Mouse (Mus musculus) liver, embryonic 12.5 days (tissue): ENCODE measurements around the gene Mrps18a. TPM values are rescaled to one million over a fixed set of nuclear protein-coding genes. Genes with fewer than 3 reads are reported as not detected.

Source experiments
- ATAC-seq: fragments of 200-750 bp; cut with Nextera tagmentation; 2 replicates; pipeline ENCODE4 v1.8.0; 2017; ENCODE audit warnings: moderate number of reproducible peaks, mild to moderate bottlenecking, moderate library complexity
- H3K27ac ChIP-seq: fragments of 300-500 bp; sonication (generic); 2 replicates; pipeline ENCODE4 v1.5.1; 2016; ENCODE audit warnings: mild to moderate bottlenecking
- H3K27me3 ChIP-seq: fragments of 300-500 bp; sonication (generic); replicated peaks from 2 replicates; pipeline ENCODE4 v1.6.1; 2016; ENCODE audit warnings: mild to moderate bottlenecking, moderate library complexity
- H3K36me3 ChIP-seq: fragments of 300-500 bp; sonication (generic); 2 replicates; pipeline ENCODE4 v1.6.1; 2016; ENCODE audit warnings: mild to moderate bottlenecking, moderate library complexity
- H3K4me1 ChIP-seq: fragments of 300-500 bp; sonication (generic); 2 replicates; pipeline ENCODE4 v1.6.1; 2016
- H3K4me2 ChIP-seq: fragments of 300-500 bp; sonication (generic); 2 replicates; pipeline ENCODE4 v1.6.1; 2016; ENCODE audit warnings: mild to moderate bottlenecking, moderate library complexity
- H3K4me3 ChIP-seq: fragments of 300-500 bp; sonication (generic); 2 replicates; pipeline ENCODE4 v1.5.1; 2016; ENCODE audit warnings: mild to moderate bottlenecking, moderate library complexity
- H3K9ac ChIP-seq: fragments of 300-500 bp; sonication (generic); 2 replicates; pipeline ENCODE4 v1.6.1; 2016; ENCODE audit warnings: mild to moderate bottlenecking, moderate library complexity
- H3K9me3 ChIP-seq: fragments of 300-500 bp; sonication (generic); replicated peaks from 2 replicates; pipeline ENCODE4 v1.6.1; 2016; ENCODE audit warnings: mild to moderate bottlenecking, moderate library complexity
- WGBS: fragments of 180-500 bp; shearing (Covaris S2); methylation state at CpG from one replicate; pipeline ENCODE4 v1.1.7; 2016; ENCODE audit not compliant: insufficient replicate concordance; 5-methylcytosine and 5-hydroxymethylcytosine counted together
- polyA plus RNA-seq: library from polyadenylated mRNA; unstranded; fragments of >200 nt; fragmentation: Nextera tagmentation; extraction: Ambion mirVana; gene quantifications from 2 replicates; pipeline ENCODE4 v1.2.1, GENCODE M21; 2016

Mrps18a gene
- polyA plus RNA-seq, 1 experiment from 2014 or later, result 110 TPM

DNA sequence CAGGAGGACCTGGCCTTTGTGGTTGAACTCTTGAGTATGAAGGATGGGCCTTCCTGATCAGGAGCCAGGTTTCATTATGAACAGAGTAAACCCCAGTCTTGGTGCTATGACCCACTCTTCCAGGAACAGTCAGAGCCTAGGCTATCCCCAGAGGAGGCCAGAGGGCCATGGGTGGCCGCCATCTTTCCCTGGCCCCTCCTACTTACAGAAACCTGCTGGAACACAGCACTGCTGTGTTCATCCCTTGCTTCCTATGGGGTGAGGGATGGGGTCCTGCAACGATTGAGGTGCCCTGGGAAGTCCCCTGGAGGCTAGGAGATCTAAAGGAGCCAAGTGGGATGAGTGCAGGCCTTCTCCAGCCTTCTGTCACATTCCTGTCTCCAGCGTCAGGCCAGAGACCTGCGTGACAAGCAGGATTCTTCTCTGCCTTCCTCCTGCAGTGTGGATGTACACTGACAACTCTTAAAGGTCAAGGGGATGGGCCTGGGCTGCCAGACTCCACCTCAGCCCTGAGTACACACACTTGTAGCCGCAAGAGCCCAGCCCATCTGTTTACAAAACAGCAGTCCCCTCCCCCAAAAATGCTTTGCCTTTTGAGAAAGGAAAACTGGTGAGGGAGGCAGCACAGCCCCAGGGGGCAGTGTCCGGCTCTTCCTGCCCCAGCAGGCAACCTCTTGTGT lies 17.2 kb downstream of the Mrps18a start:
- peaks cover 12% of the 10 kb centered on the region for H3K4me1 ChIP-seq
- no peak overlapping the region for H3K27ac ChIP-seq
- WGBS, result 78% methylated on average over 6 of the region's 6 CpGs
- H3K4me3 ChIP-seq, result no peak overlapping the region
- H3K27me3 ChIP-seq, result 0 out of 2 replicates have a peak, but pooled peaks cover 4% of the 10 kb centered on the region
- H3K4me2 ChIP-seq, result no peak overlapping the region
- peaks cover 71% of the 10 kb centered on the region for H3K36me3 ChIP-seq
- ATAC-seq, result no peak
- no peak overlapping the region for H3K9ac ChIP-seq
- H3K9me3 ChIP-seq, result no peaks in the 10 kb centered on the region

- H3K27me3 ChIP-seq, result 0 out of 2 replicates have a peak, but pooled peaks cover 4% of the 10 kb centered on the region
- ATAC-seq, result 0 out of 2 replicates have a peak, but pooled peaks have one; percentile 17
- 68% methylated on average over 13 of the region's 13 CpGs for WGBS
- H3K9me3 ChIP-seq, result no peaks in the 10 kb centered on the region
- no peak overlapping the region for H3K27ac ChIP-seq
- H3K36me3 ChIP-seq, result peaks cover 51% of the 10 kb centered on the region
- peaks cover 13% of the 10 kb centered on the region for H3K4me1 ChIP-seq
- no peak overlapping the region for H3K9ac ChIP-seq
- H3K4me2 ChIP-seq, result no peak overlapping the region
- H3K4me3 ChIP-seq, result no peak overlapping the region
Observed at GRCm38 (mm10) chr17:46129741-46130498, 19.1 kb downstream of the Mrps18a start.

- Histone ChIP-seq H3K36me3 (peaks cover 29% of the 10 kb centered on the region), H3K4me1 (peaks cover 13% of the 10 kb centered on the region), H3K4me3 (no peak overlapping the region), H3K9ac (no peak overlapping the region), H3K27me3 (peaks cover 11% of the 10 kb centered on the region; the same call in 1 of the 2 replicates), H3K4me2 (no peak overlapping the region), H3K9me3 (no peaks in the 10 kb centered on the region), H3K27ac (no peak overlapping the region)
- 16% methylated on average over 12 of the region's 12 CpGs for WGBS
- ATAC-seq, result 0 out of 2 replicates have a peak, but pooled peaks have one; percentile 31
Observed at GRCm38 (mm10) chr17:46132058-46132718, 21.4 kb downstream of the Mrps18a start.

GRCm38 (mm10) chr17:46132862-46133261 lies 22.1 kb downstream of the Mrps18a start:
- H3K9ac ChIP-seq, result no peak overlapping the region
- H3K4me1 ChIP-seq, result peaks cover 13% of the 10 kb centered on the region
- H3K27ac ChIP-seq, result no peak overlapping the region
- H3K27me3 ChIP-seq, result peaks cover 11% of the 10 kb centered on the region; the same call in 1 of the 2 replicates
- no peak overlapping the region for H3K4me3 ChIP-seq
- H3K4me2 ChIP-seq, result no peak overlapping the region
- ATAC-seq, result peak; percentile 43; the same call in 1 of the 2 replicates
- peaks cover 22% of the 10 kb centered on the region for H3K36me3 ChIP-seq
- 29% methylated on average over 8 of the region's 8 CpGs for WGBS
- no peaks in the 10 kb centered on the region for H3K9me3 ChIP-seq

DNA sequence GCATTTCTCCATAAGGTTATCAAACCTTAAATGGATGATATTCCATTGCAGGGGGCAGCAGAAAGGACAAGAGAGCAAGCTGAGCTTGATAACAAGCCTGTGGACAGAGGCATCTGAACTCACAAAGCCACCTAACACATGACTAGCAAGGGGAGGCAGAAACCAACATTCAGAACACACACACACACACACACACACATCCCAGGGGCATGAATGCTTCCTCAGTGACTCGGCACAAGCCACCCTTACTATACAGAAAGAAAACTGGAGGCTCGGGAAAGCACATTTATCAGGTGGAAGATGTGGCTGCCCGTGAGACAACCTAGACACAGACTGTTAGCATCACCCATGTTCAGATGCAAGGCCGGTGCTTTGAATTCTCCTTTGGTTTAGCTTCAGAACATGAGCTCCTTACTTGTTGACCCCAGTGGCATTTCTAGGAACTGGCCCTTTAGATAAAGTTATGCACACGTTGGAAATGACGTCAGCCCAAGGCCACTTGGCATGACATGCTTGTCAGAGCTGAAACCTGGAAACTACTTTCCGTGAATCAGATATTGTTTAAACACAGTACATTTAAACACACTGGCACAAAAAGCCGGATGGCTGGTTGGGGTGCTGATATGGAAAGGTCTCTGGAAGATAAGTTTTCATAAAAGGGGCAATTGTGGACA lies 27.9 kb downstream of the Mrps18a start:
- WGBS, result 32% methylated on average over 8 of the region's 8 CpGs
- Histone ChIP-seq H3K4me3 (no peak overlapping the region), H3K9ac (peak overlapping the region; percentile 9; the same call in 1 of the 2 replicates), H3K36me3 (no peaks in the 10 kb centered on the region), H3K27me3 (peaks cover 28% of the 10 kb centered on the region), H3K4me2 (0 out of 2 replicates have a peak overlapping the region, but pooled peaks have one; percentile 3), H3K9me3 (no peaks in the 10 kb centered on the region), H3K27ac (peak overlapping the region; percentile 58), H3K4me1 (peaks cover 22% of the 10 kb centered on the region)
- peak; percentile 73 for ATAC-seq

- H3K27ac ChIP-seq, result no peak overlapping the region
- H3K9ac ChIP-seq, result no peak overlapping the region
- 85% methylated on average over 3 of the region's 3 CpGs for WGBS
- peaks cover 29% of the 10 kb centered on the region for H3K27me3 ChIP-seq
- H3K36me3 ChIP-seq, result peaks cover 2% of the 10 kb centered on the region
- no peak overlapping the region for H3K4me3 ChIP-seq
- no peaks in the 10 kb centered on the region for H3K9me3 ChIP-seq
- no peak overlapping the region for H3K4me2 ChIP-seq
- peaks cover 33% of the 10 kb centered on the region for H3K4me1 ChIP-seq
- no peak for ATAC-seq
Observed at GRCm38 (mm10) chr17:46139872-46140271, 29.1 kb downstream of the Mrps18a start.

DNA sequence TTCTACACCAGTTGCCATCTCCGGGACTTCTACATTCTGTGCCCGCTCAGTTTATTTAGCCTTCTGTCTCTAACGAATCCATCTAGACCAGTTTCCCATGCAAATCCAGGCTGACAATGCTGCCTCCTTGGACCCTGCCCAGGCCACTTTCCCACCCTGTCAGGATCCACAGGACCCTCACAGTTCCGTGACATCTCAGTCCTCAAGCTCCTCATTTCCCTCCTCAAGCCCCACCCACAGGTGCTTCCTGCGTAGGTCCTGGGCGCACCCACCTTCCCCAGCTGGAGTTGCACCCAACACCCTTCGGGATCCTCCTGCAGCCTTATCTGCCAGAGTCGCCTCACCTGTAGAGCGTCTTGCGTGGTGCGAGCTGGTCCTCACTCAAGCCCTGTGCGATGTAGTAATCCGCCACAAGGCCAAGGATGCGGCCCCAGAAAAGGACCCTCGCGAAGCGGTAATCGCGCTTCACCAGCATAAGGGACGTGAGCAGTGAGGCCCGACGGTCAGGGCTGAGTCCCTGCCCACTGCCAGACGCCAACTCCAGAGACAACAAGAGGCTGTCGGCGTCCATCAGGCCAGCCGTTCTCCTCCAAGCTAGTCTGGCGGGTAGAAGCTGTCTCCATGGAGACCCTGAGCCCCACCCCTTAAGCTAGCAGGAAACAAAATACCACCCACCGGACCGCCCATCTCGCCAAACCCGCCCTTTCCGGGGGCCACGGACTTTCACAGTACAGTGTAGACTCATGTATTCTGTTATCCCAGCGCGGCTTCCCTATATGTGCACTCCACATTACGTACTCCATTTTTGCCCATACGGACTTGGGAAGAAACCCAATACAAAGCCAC lies 33.0 kb downstream of the Mrps18a start, which contains the start of gene Rsph9:
Rsph9 (minus strand) TSS at position 639 of the 846 bp plus-strand sequence.
- Histone ChIP-seq H3K4me1 (peaks cover 44% of the 10 kb centered on the region), H3K36me3 (peaks cover 41% of the 10 kb centered on the region), H3K27me3 (peaks cover 22% of the 10 kb centered on the region), H3K4me3 (peak within 1 kb of the TSS; percentile 50), H3K4me2 (peak within 1 kb of the TSS; percentile 80), H3K9ac (peak within 1 kb of the TSS; percentile 56), H3K27ac (peak within 1 kb of the TSS; percentile 69), H3K9me3 (no peaks in the 10 kb centered on the region)
- peak; percentile 95 for ATAC-seq
- 9% methylated on average over 37 of the region's 37 CpGs for WGBS

GRCm38 (mm10) chr17:46152847-46153782 lies 42.3 kb downstream of the Mrps18a start, which contains the start of gene Mad2l1bp:
TSS of gene Mad2l1bp (minus strand) at chr17:46153553.
- 4% methylated on average over 33 of the region's 33 CpGs for WGBS
- Histone ChIP-seq H3K27ac (peak within 1 kb of the TSS; percentile 86), H3K9me3 (no peaks in the 10 kb centered on the region), H3K36me3 (peaks cover 33% of the 10 kb centered on the region), H3K4me2 (peak within 1 kb of the TSS; percentile 88), H3K9ac (peak within 1 kb of the TSS; percentile 87), H3K4me3 (peak within 1 kb of the TSS; percentile 86), H3K4me1 (peaks cover 70% of the 10 kb centered on the region), H3K27me3 (no peaks in the 10 kb centered on the region)
- peak; percentile 84 for ATAC-seq

DNA sequence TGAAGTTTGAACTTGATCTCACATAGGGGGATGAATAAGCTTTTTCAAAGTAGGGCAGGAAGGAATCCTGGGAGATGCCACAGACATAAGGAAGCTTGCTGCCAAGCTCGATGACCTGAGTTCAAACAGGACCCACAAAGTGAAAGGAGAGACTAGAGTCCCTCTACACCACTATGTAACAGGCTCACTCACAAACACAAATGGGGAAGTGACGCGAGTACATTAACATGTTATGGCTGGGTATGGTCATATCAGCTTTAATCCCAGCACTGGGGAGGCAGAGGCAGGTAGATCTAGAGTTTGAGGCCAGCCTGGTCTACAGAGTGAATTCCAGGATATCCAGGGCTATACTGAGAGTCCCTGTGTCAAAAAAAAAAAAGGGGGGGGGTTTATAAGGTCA lies 43.5 kb downstream of the Mrps18a start:
- Histone ChIP-seq H3K4me1 (peaks cover 74% of the 10 kb centered on the region), H3K4me3 (no peak overlapping the region), H3K9me3 (no peaks in the 10 kb centered on the region), H3K27me3 (no peaks in the 10 kb centered on the region), H3K4me2 (no peak overlapping the region), H3K9ac (no peak overlapping the region), H3K27ac (peak overlapping the region; percentile 86), H3K36me3 (peaks cover 21% of the 10 kb centered on the region)
- no peak for ATAC-seq
- 73% methylated on average over 3 of the region's 3 CpGs for WGBS

DNA sequence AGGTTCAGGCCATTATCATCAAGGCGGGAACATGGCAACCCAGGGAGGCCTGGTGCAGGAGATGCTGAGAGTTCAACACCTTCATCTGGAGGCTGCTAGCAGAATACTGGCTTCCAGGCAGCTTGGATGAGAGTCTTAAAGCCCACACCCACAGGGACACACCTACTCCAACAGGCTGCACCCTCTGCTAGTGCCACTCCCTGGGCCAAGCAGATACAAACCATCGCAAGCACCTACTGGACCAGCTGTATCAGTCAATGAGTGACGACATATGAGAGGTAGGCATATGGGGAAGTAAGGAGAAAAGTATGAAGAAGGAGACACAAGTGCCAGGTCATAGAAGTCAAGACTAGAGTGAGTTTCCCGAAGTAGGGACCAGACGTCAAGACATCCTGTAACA lies 45.9 kb downstream of the Mrps18a start:
- peak; percentile 71 for ATAC-seq
- WGBS, result 52% methylated on average over 5 of the region's 5 CpGs
- Histone ChIP-seq H3K4me1 (peaks cover 69% of the 10 kb centered on the region), H3K36me3 (peaks cover 10% of the 10 kb centered on the region), H3K4me2 (peak overlapping the region; percentile 64), H3K4me3 (peak overlapping the region; percentile 34), H3K27me3 (no peaks in the 10 kb centered on the region), H3K27ac (peak overlapping the region; percentile 95), H3K9ac (peak overlapping the region; percentile 60), H3K9me3 (no peaks in the 10 kb centered on the region)
